ENCODE assay signal across 27 mouse cellular contexts in the genomic region with DNA sequence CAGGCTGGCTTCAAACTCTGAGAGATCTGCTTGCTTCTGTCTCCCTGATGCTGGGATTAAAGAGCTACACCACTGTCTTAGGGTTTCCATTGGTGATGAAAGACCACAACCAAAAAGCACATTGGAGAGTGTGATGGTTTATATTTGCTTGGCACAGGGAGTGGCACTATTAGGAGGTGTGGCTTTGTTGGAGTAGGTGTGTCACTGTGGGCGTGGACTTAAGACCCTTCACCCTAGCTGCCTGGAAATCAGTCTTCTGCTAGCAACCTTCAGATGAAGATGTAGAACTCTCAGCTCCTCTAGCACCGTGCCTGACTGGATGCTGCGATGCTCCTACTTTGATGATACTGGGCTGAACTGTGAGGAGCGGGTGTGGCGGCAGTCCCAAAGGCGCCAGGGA. TPM values are rescaled to one million over a fixed set of nuclear protein-coding genes. Genes with fewer than 3 reads are reported as not detected.
A peak's percentile ranks its signal among the peaks of the same experiment; 100 is the strongest.
DNase-seq lines count a peak whose midpoint lies in the region; ATAC-seq and TF ChIP-seq lines count a peak whose summit lies in the region.
"Had no signal": no experiment of that assay in that cellular context is flagged by ENCODE, and none has a peak within 500 bp of the region (broad histone marks: within the 10 kb centered on the region; RNA-seq: fewer than 3 reads in every experiment).

No protein-coding gene starts in this region.

- no peak for TF ChIP-seq EP300 in liver, postnatal 0 days (IDR thresholded peaks at IDR 0.05; ENCODE audit: low read depth)

- 0 out of 2 replicates have a peak overlapping the region, but pooled peaks have one; percentile 0 for H3K27ac ChIP-seq in heart, embryonic 12.5 days (ENCODE audit: poor library complexity, severe bottlenecking)
- H3K27ac ChIP-seq in hindbrain, postnatal 0 days: peak overlapping the region; percentile 34; the same call in 1 of the 2 replicates
- no peak overlapping the region for H3K27ac ChIP-seq in hindbrain, embryonic 16.5 days (ENCODE audit: low read depth, low read length)
- peak overlapping the region; percentile 55; the same call in 1 of the 2 replicates for H3K27ac ChIP-seq in neural tube, embryonic 14.5 days (ENCODE audit: low read depth, low read length)
- H3K27ac ChIP-seq in liver, postnatal 0 days (ENCODE audit: low read depth): no peak overlapping the region; the same call in 1 of the 2 replicates
- H3K27ac ChIP-seq: kidney, embryonic 15.5 days; limb, embryonic 12.5 days; stomach, embryonic 15.5 days had no signal

- TF ChIP-seq CTCF in hindbrain, postnatal 0 days (IDR thresholded peaks at IDR 0.05; ENCODE audit: low read depth): no peak
- no peak for TF ChIP-seq CTCF in liver, postnatal 0 days (IDR thresholded peaks at IDR 0.05; ENCODE audit: low read depth)

- 87% methylated on average over 6 of the region's 6 CpGs for WGBS in heart, embryonic 12.5 days
- WGBS in hindbrain, postnatal 0 days: 89% methylated on average over 6 of the region's 6 CpGs
- WGBS in hindbrain, embryonic 16.5 days: 91% methylated on average over 6 of the region's 6 CpGs
- WGBS in neural tube, embryonic 14.5 days: 88% methylated on average over 6 of the region's 6 CpGs
- 76% methylated on average over 6 of the region's 6 CpGs for WGBS in liver, postnatal 0 days (ENCODE audit: insufficient replicate concordance)

- H3K27me3 ChIP-seq in heart, embryonic 12.5 days (replicated peaks): no peaks in the 10 kb centered on the region
- no peaks in the 10 kb centered on the region for H3K27me3 ChIP-seq in hindbrain, postnatal 0 days (ENCODE audit: insufficient read depth, low read length)
- no peaks in the 10 kb centered on the region for H3K27me3 ChIP-seq in hindbrain, embryonic 16.5 days (replicated peaks; ENCODE audit: control insufficient read depth, insufficient read depth, low read length)
- no peaks in the 10 kb centered on the region for H3K27me3 ChIP-seq in neural tube, embryonic 14.5 days (ENCODE audit: control insufficient read depth, insufficient read depth, low read length)
- no peaks in the 10 kb centered on the region for H3K27me3 ChIP-seq in liver, postnatal 0 days (ENCODE audit: insufficient read depth, low read length)
- H3K27me3 ChIP-seq: kidney, embryonic 15.5 days; stomach, embryonic 15.5 days had no signal

- H3K9me3 ChIP-seq in heart, embryonic 12.5 days (replicated peaks): no peaks in the 10 kb centered on the region
- no peaks in the 10 kb centered on the region for H3K9me3 ChIP-seq in hindbrain, postnatal 0 days (ENCODE audit: low read length)
- H3K9me3 ChIP-seq in hindbrain, embryonic 16.5 days (ENCODE audit: control insufficient read depth, low read length): no peaks in the 10 kb centered on the region
- H3K9me3 ChIP-seq in neural tube, embryonic 14.5 days (ENCODE audit: control insufficient read depth, low read length): no peaks in the 10 kb centered on the region
- H3K9me3 ChIP-seq in liver, postnatal 0 days (ENCODE audit: low read length): no peaks in the 10 kb centered on the region
- H3K9me3 ChIP-seq: kidney, embryonic 15.5 days; limb, embryonic 12.5 days; megakaryocyte, embryonic 14.5 days; stomach, embryonic 15.5 days had no signal

- H3K4me2 ChIP-seq in heart, embryonic 12.5 days: no peak overlapping the region
- H3K4me2 ChIP-seq in hindbrain, postnatal 0 days (ENCODE audit: low read depth, low read length): no peak overlapping the region
- H3K4me2 ChIP-seq in hindbrain, embryonic 16.5 days (ENCODE audit: low read length): no peak overlapping the region
- H3K4me2 ChIP-seq in neural tube, embryonic 14.5 days (ENCODE audit: low read depth, low read length): no peak overlapping the region
- H3K4me2 ChIP-seq in liver, postnatal 0 days (ENCODE audit: low read depth, low read length): peak overlapping the region; percentile 42; the same call in 1 of the 2 replicates
- H3K4me2 ChIP-seq: limb, embryonic 12.5 days; stomach, embryonic 15.5 days had no signal

- no peak overlapping the region for H3K4me3 ChIP-seq in heart, embryonic 12.5 days
- no peak overlapping the region for H3K4me3 ChIP-seq in hindbrain, postnatal 0 days (ENCODE audit: low read length)
- H3K4me3 ChIP-seq in hindbrain, embryonic 16.5 days (ENCODE audit: low read length): no peak overlapping the region
- H3K4me3 ChIP-seq in neural tube, embryonic 14.5 days (ENCODE audit: low read depth, low read length): no peak overlapping the region
- no peak overlapping the region for H3K4me3 ChIP-seq in liver, postnatal 0 days (ENCODE audit: low read depth, low read length)
- H3K4me3 ChIP-seq: kidney, embryonic 15.5 days; limb, embryonic 12.5 days; myocyte; stomach, embryonic 15.5 days had no signal

- peaks cover 59% of the 10 kb centered on the region for H3K4me1 ChIP-seq in heart, embryonic 12.5 days (replicated peaks)
- H3K4me1 ChIP-seq in hindbrain, postnatal 0 days (ENCODE audit: insufficient read depth, low read length): peaks cover 9% of the 10 kb centered on the region
- H3K4me1 ChIP-seq in hindbrain, embryonic 16.5 days (ENCODE audit: control insufficient read depth, insufficient read depth, low read depth, low read length): peaks cover 19% of the 10 kb centered on the region
- H3K4me1 ChIP-seq in neural tube, embryonic 14.5 days (ENCODE audit: control insufficient read depth, insufficient read depth, low read length): peaks cover 2% of the 10 kb centered on the region; the same call in 1 of the 2 replicates
- peaks cover 21% of the 10 kb centered on the region for H3K4me1 ChIP-seq in liver, postnatal 0 days (ENCODE audit: insufficient read depth)

- ATAC-seq in heart, embryonic 12.5 days (ENCODE audit: insufficient number of reproducible peaks, low FRiP score): no peak
- no peak for ATAC-seq in hindbrain, postnatal 0 days
- ATAC-seq in hindbrain, embryonic 16.5 days: no peak
- ATAC-seq in neural tube, embryonic 14.5 days (ENCODE audit: low read depth): no peak
- ATAC-seq in liver, postnatal 0 days: peak; percentile 33; the same call in 1 of the 2 replicates
- ATAC-seq: forebrain, embryonic 16.5 days; intestine, postnatal 0 days had no signal

- no peak overlapping the region for H3K9ac ChIP-seq in heart, embryonic 12.5 days
- H3K9ac ChIP-seq in hindbrain, postnatal 0 days (replicated peaks; ENCODE audit: low read length): no peak overlapping the region
- H3K9ac ChIP-seq in hindbrain, embryonic 16.5 days (ENCODE audit: low read depth, low read length): no peak overlapping the region
- H3K9ac ChIP-seq in neural tube, embryonic 14.5 days (replicated peaks; ENCODE audit: low read depth, low read length): no peak overlapping the region
- H3K9ac ChIP-seq in liver, postnatal 0 days (replicated peaks): no peak overlapping the region
- H3K9ac ChIP-seq: hindbrain, embryonic 14.5 days; kidney, embryonic 15.5 days; limb, embryonic 12.5 days; stomach, embryonic 15.5 days had no signal

- DNase-seq in heart, postnatal 4 days: no peak
- DNase-seq in hindbrain, postnatal 0 days (ENCODE audit: low spot score): no peak
- no peak for DNase-seq in neural tube, embryonic 10.5 days (ENCODE audit: extremely low spot score, low spot score)
- no peak for DNase-seq in liver, postnatal 0 days
- DNase-seq in cerebellum, postnatal 25 days: no peak
- DNase-seq: cerebellum, adult 2 months; kidney, postnatal 4 days; retina, postnatal 1 day; thymus, adult 2 months had no signal

- H3K36me3 ChIP-seq in heart, embryonic 12.5 days: peaks cover 27% of the 10 kb centered on the region
- no peaks in the 10 kb centered on the region for H3K36me3 ChIP-seq in hindbrain, postnatal 0 days (ENCODE audit: insufficient read depth, low read length)
- H3K36me3 ChIP-seq in hindbrain, embryonic 16.5 days (ENCODE audit: control insufficient read depth, insufficient read depth, low read length): no peaks in the 10 kb centered on the region
- H3K36me3 ChIP-seq in neural tube, embryonic 14.5 days (ENCODE audit: control insufficient read depth, insufficient read depth, low read length): no peaks in the 10 kb centered on the region
- peaks cover 29% of the 10 kb centered on the region for H3K36me3 ChIP-seq in liver, postnatal 0 days (replicated peaks; ENCODE audit: insufficient read depth, low read length)

RNA-seq across cellular contexts. Expression of gene Cdc42ep2, which starts 13.9 kb away (rescaled TPM):
- 6.5 and 7.3 TPM in 2 replicates for polyA plus RNA-seq in heart, embryonic 12.5 days (2016; fragmentation: Nextera tagmentation; extraction: Ambion mirVana)
- total RNA-seq in heart, postnatal 4 days (2021): 10 to 100 TPM; 14.2 to 14.7 TPM
- 22.0 and 28.0 TPM in 2 replicates for total RNA-seq in hindbrain, postnatal 0 days (2014; rRNA removed)
- polyA plus RNA-seq in hindbrain, postnatal 0 days (2015; fragmentation: Nextera tagmentation; extraction: Ambion mirVana): 17.4 and 18.0 TPM in 2 replicates
- polyA plus RNA-seq in hindbrain, embryonic 16.5 days (2015; fragmentation: Nextera tagmentation; extraction: Ambion mirVana): 22.2 and 23.4 TPM in 2 replicates
- polyA plus RNA-seq in neural tube, embryonic 14.5 days (2014; fragmentation: Nextera tagmentation; extraction: Ambion mirVana): 16.7 and 17.4 TPM in 2 replicates
- polyA plus RNA-seq in liver, postnatal 0 days (2015; fragmentation: Nextera tagmentation; extraction: Ambion mirVana): 3.0 TPM in 2 replicates

RNA-seq across cellular contexts. Expression of gene Pola2, which starts 25.5 kb away (rescaled TPM):
- polyA plus RNA-seq in heart, embryonic 12.5 days (2016; fragmentation: Nextera tagmentation; extraction: Ambion mirVana): 49.3 and 51.1 TPM in 2 replicates
- 10 to 100 TPM; 32.9 to 37.1 TPM for total RNA-seq in heart, postnatal 4 days (2021)
- 23.4 and 28.9 TPM in 2 replicates for total RNA-seq in hindbrain, postnatal 0 days (2014; rRNA removed)
- 19.5 and 21.5 TPM in 2 replicates for polyA plus RNA-seq in hindbrain, postnatal 0 days (2015; fragmentation: Nextera tagmentation; extraction: Ambion mirVana)
- polyA plus RNA-seq in hindbrain, embryonic 16.5 days (2015; fragmentation: Nextera tagmentation; extraction: Ambion mirVana): 22.4 and 26.6 TPM in 2 replicates
- polyA plus RNA-seq in neural tube, embryonic 14.5 days (2014; fragmentation: Nextera tagmentation; extraction: Ambion mirVana): 18.0 and 21.6 TPM in 2 replicates
- 19.2 and 21.5 TPM in 2 replicates for polyA plus RNA-seq in liver, postnatal 0 days (2015; fragmentation: Nextera tagmentation; extraction: Ambion mirVana)

RNA-seq across cellular contexts. Expression of gene Dpf2, which starts 25.7 kb away (rescaled TPM):
- polyA plus RNA-seq in heart, embryonic 12.5 days (2016; fragmentation: Nextera tagmentation; extraction: Ambion mirVana): 111 and 118 TPM in 2 replicates
- total RNA-seq in heart, postnatal 4 days (2021): 100 to 1,000 TPM; 111 to 119 TPM
- 61.7 and 77.4 TPM in 2 replicates for total RNA-seq in hindbrain, postnatal 0 days (2014; rRNA removed)
- polyA plus RNA-seq in hindbrain, postnatal 0 days (2015; fragmentation: Nextera tagmentation; extraction: Ambion mirVana): 69.5 and 70.2 TPM in 2 replicates
- polyA plus RNA-seq in hindbrain, embryonic 16.5 days (2015; fragmentation: Nextera tagmentation; extraction: Ambion mirVana): 94.0 and 117 TPM in 2 replicates
- 85.3 and 102 TPM in 2 replicates for polyA plus RNA-seq in neural tube, embryonic 14.5 days (2014; fragmentation: Nextera tagmentation; extraction: Ambion mirVana)
- 28.1 and 32.6 TPM in 2 replicates for polyA plus RNA-seq in liver, postnatal 0 days (2015; fragmentation: Nextera tagmentation; extraction: Ambion mirVana)

RNA-seq across cellular contexts. Expression of gene Tigd3, which starts 44.6 kb away (rescaled TPM):
- 1.5 and 1.9 TPM in 2 replicates for polyA plus RNA-seq in heart, embryonic 12.5 days (2016; fragmentation: Nextera tagmentation; extraction: Ambion mirVana)
- 1 to 10 TPM; 2.0 TPM for total RNA-seq in heart, postnatal 4 days (2021)
- total RNA-seq in hindbrain, postnatal 0 days (2014; rRNA removed): 7.5 and 10.1 TPM in 2 replicates
- polyA plus RNA-seq in hindbrain, postnatal 0 days (2015; fragmentation: Nextera tagmentation; extraction: Ambion mirVana): 7.1 and 7.5 TPM in 2 replicates
- 10.0 and 10.2 TPM in 2 replicates for polyA plus RNA-seq in hindbrain, embryonic 16.5 days (2015; fragmentation: Nextera tagmentation; extraction: Ambion mirVana)
- 11.4 and 12.8 TPM in 2 replicates for polyA plus RNA-seq in neural tube, embryonic 14.5 days (2014; fragmentation: Nextera tagmentation; extraction: Ambion mirVana)
- 1.5 and 1.7 TPM in 2 replicates for polyA plus RNA-seq in liver, postnatal 0 days (2015; fragmentation: Nextera tagmentation; extraction: Ambion mirVana)

RNA-seq across cellular contexts. Expression of gene Slc22a20, which starts 47.4 kb away (rescaled TPM):
- not detected in 2 replicates for polyA plus RNA-seq in heart, embryonic 12.5 days (2016; fragmentation: Nextera tagmentation; extraction: Ambion mirVana)
- not detected for total RNA-seq in heart, postnatal 4 days (2021)
- not detected in 2 replicates for total RNA-seq in hindbrain, postnatal 0 days (2014; rRNA removed)
- polyA plus RNA-seq in hindbrain, postnatal 0 days (2015; fragmentation: Nextera tagmentation; extraction: Ambion mirVana): not detected in 2 replicates
- not detected in 2 replicates for polyA plus RNA-seq in hindbrain, embryonic 16.5 days (2015; fragmentation: Nextera tagmentation; extraction: Ambion mirVana)
- polyA plus RNA-seq in neural tube, embryonic 14.5 days (2014; fragmentation: Nextera tagmentation; extraction: Ambion mirVana): not detected in 2 replicates
- polyA plus RNA-seq in liver, postnatal 0 days (2015; fragmentation: Nextera tagmentation; extraction: Ambion mirVana): 0.09 TPM in 1 of 2 replicates, not detected in the other
- total RNA-seq: adrenal gland, adult 18-20 months; adrenal gland, postnatal 4 days; gastrocnemius, postnatal 4 days; layer of hippocampus, postnatal 25 days; left cerebral cortex, postnatal 10 days had no signal
- polyA plus RNA-seq: cerebellum, adult 2 months; embryonic facial prominence, embryonic 11.5 days; forebrain, embryonic 16.5 days; hindbrain, embryonic 14.5 days; intestine, postnatal 0 days; kidney, embryonic 15.5 days; limb, embryonic 12.5 days; midbrain, embryonic 14.5 days; myocyte; stomach, embryonic 15.5 days had no signal

Comparison
In these comparisons a context has a peak if more than half of its experiments do, and no peak if none do; other contexts are left out.
1. H3K27ac ChIP-seq: peak in heart, embryonic 12.5 days (single experiment), hindbrain, postnatal 0 days (single experiment) and neural tube, embryonic 14.5 days (single experiment); none in hindbrain, embryonic 16.5 days (single experiment) and liver, postnatal 0 days (single experiment).